Mouse (Mus musculus) forebrain, embryonic 11.5 days (tissue): ENCODE data around the gene Smyd4. TPM values are rescaled to one million over a fixed set of nuclear protein-coding genes. Genes with fewer than 3 reads are reported as not detected.

Experiments
- ATAC-seq: fragments of 200-750 bp; cut with Nextera tagmentation; replicated peaks from 2 replicates; pipeline ENCODE4 v1.8.0; 2017; ENCODE audit warnings: moderate TSS enrichment; ENCODE audit not compliant: low FRiP score
- DNase-seq: peaks from one replicate; pipeline ENCODE4 v3.0.0-alpha.2; 2017; ENCODE audit warnings: low spot score
- H3K27ac ChIP-seq: fragments of 300-500 bp; sonication (generic); 2 replicates; pipeline ENCODE4 v1.5.1; 2014; ENCODE audit warnings: low read depth, low read length
- H3K27me3 ChIP-seq: fragments of 300-500 bp; sonication (generic); 2 replicates; pipeline ENCODE4 v1.6.1; 2014; ENCODE audit warnings: mild to moderate bottlenecking, low read length, mixed read lengths; ENCODE audit not compliant: control insufficient read depth, insufficient read depth
- H3K36me3 ChIP-seq: fragments of 300-500 bp; sonication (generic); 2 replicates; pipeline ENCODE4 v1.6.1; 2014; ENCODE audit warnings: mild to moderate bottlenecking, low read length, moderate library complexity, mixed read lengths; ENCODE audit not compliant: control insufficient read depth, insufficient read depth
- H3K4me1 ChIP-seq: fragments of 300-500 bp; sonication (generic); replicated peaks from 2 replicates; pipeline ENCODE4 v1.6.1; 2014; ENCODE audit warnings: low read length, mixed read lengths; ENCODE audit not compliant: control insufficient read depth, insufficient read depth
- H3K4me2 ChIP-seq: fragments of 300-500 bp; sonication (generic); 2 replicates; pipeline ENCODE4 v1.6.1; 2014; ENCODE audit warnings: low read depth, mild to moderate bottlenecking, low read length, moderate library complexity, mixed read lengths; ENCODE audit not compliant: severe bottlenecking
- H3K4me3 ChIP-seq: fragments of 300-500 bp; sonication (generic); 2 replicates; pipeline ENCODE4 v1.5.1; 2014; ENCODE audit warnings: low read depth, low read length
- H3K9ac ChIP-seq: fragments of 300-500 bp; sonication (generic); 2 replicates; pipeline ENCODE4 v1.6.1; 2014; ENCODE audit warnings: low read length
- H3K9me3 ChIP-seq: fragments of 300-500 bp; sonication (generic); 2 replicates; pipeline ENCODE4 v1.6.1; 2016; ENCODE audit warnings: low read length, mixed read lengths; ENCODE audit not compliant: control insufficient read depth
- WGBS: fragments of 180-500 bp; shearing (Covaris S2); extraction: QIAGEN DNeasy Blood & Tissue Kit; methylation state at CpG from one replicate; pipeline ENCODE4 v1.1.7; 2014; 5-methylcytosine and 5-hydroxymethylcytosine counted together
- polyA plus RNA-seq: library from polyadenylated mRNA; unstranded; fragments of >200 nt; fragmentation: Nextera tagmentation; extraction: Ambion mirVana; gene quantifications from 2 replicates; pipeline ENCODE4 v1.2.1, GENCODE M21; 2014

The Smyd4 gene
- polyA plus RNA-seq, 1 experiment from 2014 or later, result 20.0 TPM

- no peak for DNase-seq
- WGBS, result 88% methylated on average over 9 of the region's 9 CpGs
- no peak overlapping the region for H3K4me3 ChIP-seq
Measured at GRCm38 (mm10) chr11:75429019-75429705, 80.9 kb downstream of the Smyd4 start.

GRCm38 (mm10) chr11:75431307-75431706 lies 83.1 kb downstream of the Smyd4 start:
- Histone ChIP-seq H3K9ac (no peak overlapping the region), H3K27me3 (no peaks in the 10 kb centered on the region), H3K4me3 (no peak overlapping the region), H3K9me3 (peaks cover 4% of the 10 kb centered on the region; the same call in 1 of the 2 replicates), H3K27ac (no peak overlapping the region), H3K4me2 (no peak overlapping the region), H3K4me1 (no peaks in the 10 kb centered on the region), H3K36me3 (no peaks in the 10 kb centered on the region)
- no peak for DNase-seq
- no peak for ATAC-seq
- 90% methylated on average over 11 of the region's 11 CpGs for WGBS

More at GRCm38 (mm10) chr11:75429019-75429705, 80.9 kb downstream of the Smyd4 start:
- Histone ChIP-seq H3K4me1 (no peaks in the 10 kb centered on the region), H3K9ac (no peak overlapping the region), H3K4me2 (no peak overlapping the region), H3K27me3 (no peaks in the 10 kb centered on the region), H3K27ac (no peak overlapping the region), H3K9me3 (peaks cover 1% of the 10 kb centered on the region; the same call in 1 of the 2 replicates), H3K36me3 (no peaks in the 10 kb centered on the region)
- no peak for ATAC-seq

GRCm38 (mm10) chr11:75434138-75434537 lies 85.9 kb downstream of the Smyd4 start:
- Histone ChIP-seq H3K9me3 (peaks cover 4% of the 10 kb centered on the region; the same call in 1 of the 2 replicates), H3K27ac (no peak overlapping the region), H3K36me3 (no peaks in the 10 kb centered on the region), H3K27me3 (no peaks in the 10 kb centered on the region), H3K4me1 (no peaks in the 10 kb centered on the region), H3K4me2 (no peak overlapping the region), H3K4me3 (no peak overlapping the region), H3K9ac (no peak overlapping the region)
- 86% methylated on average over 5 of the region's 5 CpGs for WGBS
- ATAC-seq (no peak), DNase-seq (no peak)

GRCm38 (mm10) chr11:75438194-75438593 lies 90.0 kb downstream of the Smyd4 start:
- DNase-seq (no peak), ATAC-seq (no peak)
- 88% methylated on average over 13 of the region's 13 CpGs for WGBS
- Histone ChIP-seq H3K36me3 (no peaks in the 10 kb centered on the region), H3K4me2 (no peak overlapping the region), H3K4me3 (no peak overlapping the region), H3K27me3 (no peaks in the 10 kb centered on the region), H3K9me3 (peaks cover 4% of the 10 kb centered on the region; the same call in 1 of the 2 replicates), H3K4me1 (no peaks in the 10 kb centered on the region), H3K9ac (no peak overlapping the region), H3K27ac (no peak overlapping the region)

- Histone ChIP-seq H3K4me1 (peaks cover 2% of the 10 kb centered on the region; the same call in 1 of the 2 replicates), H3K9me3 (peaks cover 4% of the 10 kb centered on the region; the same call in 1 of the 2 replicates), H3K4me2 (no peak overlapping the region), H3K9ac (no peak overlapping the region), H3K4me3 (no peak overlapping the region), H3K27me3 (no peaks in the 10 kb centered on the region), H3K27ac (no peak overlapping the region), H3K36me3 (no peaks in the 10 kb centered on the region)
- ATAC-seq (no peak), DNase-seq (no peak)
- 96% methylated on average over 3 of the region's 3 CpGs for WGBS
Measured at GRCm38 (mm10) chr11:75438804-75439203, 90.6 kb downstream of the Smyd4 start.

- ATAC-seq, result no peak
- no peaks in the 10 kb centered on the region for H3K36me3 ChIP-seq
- H3K4me3 ChIP-seq, result no peak within 1 kb of the TSS
- H3K4me2 ChIP-seq, result no peak within 1 kb of the TSS
- no peak within 1 kb of the TSS for H3K9ac ChIP-seq
- no peak within 1 kb of the TSS for H3K27ac ChIP-seq
- peaks cover under 1% of the 10 kb centered on the region; the same call in 1 of the 2 replicates for H3K9me3 ChIP-seq
- WGBS, result 89% methylated on average over 6 of the region's 6 CpGs
- no peaks in the 10 kb centered on the region for H3K27me3 ChIP-seq
- DNase-seq, result no peak
- peaks cover 2% of the 10 kb centered on the region; the same call in 1 of the 2 replicates for H3K4me1 ChIP-seq
Measured at GRCm38 (mm10) chr11:75439363-75439762, 91.1 kb downstream of the Smyd4 start, which contains the start of gene Serpinf2. Serpinf2 (minus strand) TSS chr11:75439591.

GRCm38 (mm10) chr11:75439951-75440350 lies 91.7 kb downstream of the Smyd4 start:
- peaks cover 2% of the 10 kb centered on the region; the same call in 1 of the 2 replicates for H3K4me1 ChIP-seq
- no peak for ATAC-seq
- H3K9ac ChIP-seq, result no peak overlapping the region

GRCm38 (mm10) chr11:75441034-75441433 lies 92.8 kb downstream of the Smyd4 start:
- H3K36me3 ChIP-seq, result no peaks in the 10 kb centered on the region
- no peaks in the 10 kb centered on the region for H3K9me3 ChIP-seq
- H3K4me2 ChIP-seq, result no peak overlapping the region
- no peak overlapping the region for H3K9ac ChIP-seq
- no peak overlapping the region for H3K27ac ChIP-seq
- no peaks in the 10 kb centered on the region for H3K27me3 ChIP-seq
- DNase-seq, result no peak
- WGBS, result 89% methylated on average over 7 of the region's 7 CpGs
- H3K4me1 ChIP-seq, result peaks cover 2% of the 10 kb centered on the region; the same call in 1 of the 2 replicates
- H3K4me3 ChIP-seq, result no peak overlapping the region
- ATAC-seq, result no peak

More at GRCm38 (mm10) chr11:75439951-75440350, 91.7 kb downstream of the Smyd4 start:
- no peak overlapping the region for H3K4me2 ChIP-seq
- H3K27ac ChIP-seq, result no peak overlapping the region
- DNase-seq, result no peak
- WGBS, result 91% methylated on average over 3 of the region's 3 CpGs
- H3K9me3 ChIP-seq, result no peaks in the 10 kb centered on the region
- no peaks in the 10 kb centered on the region for H3K36me3 ChIP-seq
- H3K4me3 ChIP-seq, result no peak overlapping the region
- no peaks in the 10 kb centered on the region for H3K27me3 ChIP-seq

- H3K36me3 ChIP-seq, result no peaks in the 10 kb centered on the region
- no peak overlapping the region for H3K4me2 ChIP-seq
- H3K4me1 ChIP-seq, result peaks cover 2% of the 10 kb centered on the region; the same call in 1 of the 2 replicates
- no peak overlapping the region for H3K9ac ChIP-seq
- no peaks in the 10 kb centered on the region for H3K27me3 ChIP-seq
- no peak overlapping the region for H3K27ac ChIP-seq
- ATAC-seq (no peak), DNase-seq (no peak)
- 82% methylated on average over 16 of the region's 16 CpGs for WGBS
- no peak overlapping the region for H3K4me3 ChIP-seq
- H3K9me3 ChIP-seq, result no peaks in the 10 kb centered on the region
Measured at GRCm38 (mm10) chr11:75441601-75442000, 93.4 kb downstream of the Smyd4 start.
